Comparison of ENCODE assay signal across 8 mouse cellular contexts in genomic region chr7:79660291-79661150, GRCm38 (mm10). TPM values are rescaled to one million over a fixed set of nuclear protein-coding genes. Genes with fewer than 3 reads are reported as not detected.
DNase-seq lines count a peak whose midpoint lies in the region; ATAC-seq and TF ChIP-seq lines count a peak whose summit lies in the region.

No protein-coding gene starts in this region.

- peaks cover 5% of the 10 kb centered on the region for H3K36me3 ChIP-seq in C2C12 (ENCODE audit: control insufficient read depth, insufficient read depth)
- peaks cover 26% of the 10 kb centered on the region for H3K36me3 ChIP-seq in embryonic facial prominence, embryonic 10.5 days (replicated peaks)
- peaks cover 5% of the 10 kb centered on the region for H3K36me3 ChIP-seq in intestine, embryonic 14.5 days (ENCODE audit: control insufficient read depth, insufficient read depth, low read length)
- H3K36me3 ChIP-seq in myocyte (ENCODE audit: control insufficient read depth, insufficient read depth), result no peaks in the 10 kb centered on the region

- peaks cover 38% of the 10 kb centered on the region for H3K79me3 ChIP-seq in C2C12 (ENCODE audit: low read depth)

- H3K79me2 ChIP-seq in C2C12 (ENCODE audit: control insufficient read depth, insufficient read depth) (peaks cover 54% of the 10 kb centered on the region), myocyte (ENCODE audit: control insufficient read depth, insufficient read depth) (peaks cover 43% of the 10 kb centered on the region)

- TF ChIP-seq CTCF in C2C12 (IDR thresholded peaks at IDR 0.05; ENCODE audit: control insufficient read depth, insufficient read depth, insufficient read length), result no peak

- peak overlapping the region; percentile 82 for H3K4me2 ChIP-seq in intestine, embryonic 14.5 days (ENCODE audit: low read length)
- H3K4me2 ChIP-seq in myocyte (ENCODE audit: low read depth), result peak overlapping the region; percentile 85

- H3ac ChIP-seq in C2C12 (ENCODE audit: control insufficient read depth, insufficient read length, low read depth) (peak overlapping the region; percentile 93), myocyte (ENCODE audit: control insufficient read depth, insufficient read length) (peak overlapping the region; percentile 22)

- H3K4me1 ChIP-seq in embryonic facial prominence, embryonic 10.5 days, result peaks cover 33% of the 10 kb centered on the region
- peaks cover 22% of the 10 kb centered on the region for H3K4me1 ChIP-seq in intestine, embryonic 14.5 days (replicated peaks; ENCODE audit: control insufficient read depth, insufficient read depth, low read length)

- H3K27ac ChIP-seq in embryonic facial prominence, embryonic 10.5 days (replicated peaks), result peak overlapping the region; percentile 93
- H3K27ac ChIP-seq in intestine, embryonic 14.5 days (ENCODE audit: low read depth), result 0 out of 2 replicates have a peak overlapping the region, but pooled peaks have one; percentile 27

- intact Hi-C loops in gastrocnemius, postnatal 14 days (cut with DNase I; ENCODE audit: low total_unique reads), result no loop called here

- peak; percentile 18 for DNase-seq in gastrocnemius, postnatal 14 days
- no peak for DNase-seq in gastrocnemius, adult 8-10 months (ENCODE audit: low spot score in 2 of 2)
- DNase-seq in embryonic facial prominence, embryonic 10.5 days (ENCODE audit: low spot score), result no peak
- DNase-seq in intestine, embryonic 14.5 days (ENCODE audit: low spot score), result peak; percentile 67
- no peak for DNase-seq in left cerebral cortex, adult 11 months (ENCODE audit: low spot score)
- no peak for DNase-seq in adrenal gland, postnatal 36 days

- no peaks in the 10 kb centered on the region for H3K9me3 ChIP-seq in embryonic facial prominence, embryonic 10.5 days
- H3K9me3 ChIP-seq in intestine, embryonic 14.5 days (ENCODE audit: control insufficient read depth, low read length), result no peaks in the 10 kb centered on the region

- H3K4me3 ChIP-seq in C2C12 (ENCODE audit: insufficient read depth, poor library complexity, severe bottlenecking) (peak overlapping the region; percentile 78), myocyte (peak overlapping the region; percentile 56)
- peak overlapping the region; percentile 98 for H3K4me3 ChIP-seq in embryonic facial prominence, embryonic 10.5 days
- peak overlapping the region; percentile 98 for H3K4me3 ChIP-seq in intestine, embryonic 14.5 days (ENCODE audit: low read depth, low read length)

- TF ChIP-seq POLR2A in myocyte (IDR thresholded peaks at IDR 0.05; ENCODE audit: insufficient read length, low read depth), result no peak

- H3K9ac ChIP-seq in intestine, embryonic 14.5 days (ENCODE audit: low read length), result peak overlapping the region; percentile 85

- WGBS in embryonic facial prominence, embryonic 10.5 days, result under 1% methylated on average over 73 of the region's 73 CpGs
- WGBS in intestine, embryonic 14.5 days, result under 1% methylated on average over 73 of the region's 73 CpGs

- H3K27me3 ChIP-seq in C2C12 (ENCODE audit: control insufficient read depth, insufficient read depth, insufficient read length), result no peaks in the 10 kb centered on the region
- H3K27me3 ChIP-seq in embryonic facial prominence, embryonic 10.5 days (replicated peaks; ENCODE audit: low read depth, poor library complexity, severe bottlenecking), result no peaks in the 10 kb centered on the region
- no peaks in the 10 kb centered on the region for H3K27me3 ChIP-seq in intestine, embryonic 14.5 days (replicated peaks; ENCODE audit: control insufficient read depth, insufficient read depth, low read length)
- no peaks in the 10 kb centered on the region for H3K27me3 ChIP-seq in myocyte (ENCODE audit: control insufficient read depth, insufficient read depth, insufficient read length)

- peak; percentile 53 for ATAC-seq in intestine, embryonic 14.5 days (replicated peaks; ENCODE audit: low FRiP score, low TSS enrichment, low read depth)

TF ChIP-seq in C2C12, 6 proteins besides CTCF, POLR2A, EP300 and RAD21:
- TF ChIP-seq USF1 (IDR thresholded peaks at IDR 0.05; ENCODE audit: low read depth) (no peak), MAX (IDR thresholded peaks at IDR 0.05) (no peak), FOSL1 (IDR thresholded peaks at IDR 0.05; ENCODE audit: insufficient read depth, low read length, poor library complexity, severe bottlenecking) (no peak), MYOG (IDR thresholded peaks at IDR 0.05; ENCODE audit: control insufficient read depth, extremely low read depth, insufficient read length) (no peak), CEBPB (IDR thresholded peaks at IDR 0.05; ENCODE audit: low read depth) (no peak)

TF ChIP-seq in myocyte, 11 proteins besides CTCF, POLR2A, EP300 and RAD21:
- TF ChIP-seq POLR2AphosphoS2 (IDR thresholded peaks at IDR 0.05; ENCODE audit: insufficient read length, low read depth), result no peak
- TF ChIP-seq TCF3 (IDR thresholded peaks at IDR 0.05; ENCODE audit: insufficient read length, low read depth), result no peak
- no peak for TF ChIP-seq CEBPB (IDR thresholded peaks at IDR 0.05; ENCODE audit: insufficient read depth, poor library complexity, severe bottlenecking)

RNA-seq across cellular contexts. Expression of gene Ticrr, which starts 0.5 kb away (rescaled TPM):
- total RNA-seq in gastrocnemius, postnatal 14 days (2021), result under 1 TPM; 0.55 to 0.62 TPM
- not detected for total RNA-seq in gastrocnemius, adult 8-10 months (2022)
- 5.0 TPM for polyA plus RNA-seq in C2C12 (2012; fragmentation: generic; extraction: Trizol)
- 16.4 and 16.5 TPM in 2 replicates for polyA plus RNA-seq in embryonic facial prominence, embryonic 10.5 days (2016; fragmentation: Nextera tagmentation; extraction: Ambion mirVana)
- polyA plus RNA-seq in intestine, embryonic 14.5 days (2014; fragmentation: Nextera tagmentation; extraction: Ambion mirVana), result 11.0 and 11.2 TPM in 2 replicates
- polyA plus RNA-seq in myocyte (2012; fragmentation: generic; extraction: Trizol), result 1.4 TPM
- under 1 TPM; 0.49 to 0.50 TPM for total RNA-seq in adrenal gland, postnatal 36 days (2021)

RNA-seq across cellular contexts. Expression of gene Rhcg, which starts 43.1 kb away (rescaled TPM):
- total RNA-seq in gastrocnemius, postnatal 14 days (2021), result not detected
- under 1 TPM in 1 of 4 experiments, not detected in 3; 0.15 TPM for total RNA-seq in gastrocnemius, adult 8-10 months (2022)
- polyA plus RNA-seq in C2C12 (2012; fragmentation: generic; extraction: Trizol) (not detected), myocyte (2012; fragmentation: generic; extraction: Trizol) (not detected)
- 0.51 TPM in 1 of 2 replicates, not detected in the other for polyA plus RNA-seq in embryonic facial prominence, embryonic 10.5 days (2016; fragmentation: Nextera tagmentation; extraction: Ambion mirVana)
- polyA plus RNA-seq in intestine, embryonic 14.5 days (2014; fragmentation: Nextera tagmentation; extraction: Ambion mirVana), result 0.08 TPM in 1 of 2 replicates, not detected in the other
- 10 to 100 TPM; 16.5 to 56.2 TPM for total RNA-seq in adrenal gland, postnatal 36 days (2021)

RNA-seq across cellular contexts. Expression of gene Kif7, which starts 55.0 kb away (rescaled TPM):
- total RNA-seq in gastrocnemius, postnatal 14 days (2021), result 1 to 10 TPM; 1.2 to 1.5 TPM
- under 1 TPM; 0.27 to 0.52 (median 0.38) TPM for total RNA-seq in gastrocnemius, adult 8-10 months (2022)
- polyA plus RNA-seq in C2C12 (2012; fragmentation: generic; extraction: Trizol) (5.5 TPM), myocyte (2012; fragmentation: generic; extraction: Trizol) (3.3 TPM)
- 7.4 and 7.7 TPM in 2 replicates for polyA plus RNA-seq in embryonic facial prominence, embryonic 10.5 days (2016; fragmentation: Nextera tagmentation; extraction: Ambion mirVana)
- 3.8 and 4.1 TPM in 2 replicates for polyA plus RNA-seq in intestine, embryonic 14.5 days (2014; fragmentation: Nextera tagmentation; extraction: Ambion mirVana)
- total RNA-seq in adrenal gland, postnatal 36 days (2021), result 1 to 10 TPM; 4.1 TPM

Comparison
In these comparisons a context has a peak if more than half of its experiments do, and no peak if none do; other contexts are left out.
1. DNase-seq: peak in gastrocnemius, postnatal 14 days (single experiment) and intestine, embryonic 14.5 days (single experiment); none in gastrocnemius, adult 8-10 months (0 of 2), embryonic facial prominence, embryonic 10.5 days (single experiment), left cerebral cortex, adult 11 months (single experiment) and adrenal gland, postnatal 36 days (0 of 2).
2. Peak in every context shown above with its lines, with median percentiles within 50 percentile points of each other: H3K4me3 ChIP-seq.